Mouse (Mus musculus): ENCODE measurements around the gene Mmgt2.

DNA sequence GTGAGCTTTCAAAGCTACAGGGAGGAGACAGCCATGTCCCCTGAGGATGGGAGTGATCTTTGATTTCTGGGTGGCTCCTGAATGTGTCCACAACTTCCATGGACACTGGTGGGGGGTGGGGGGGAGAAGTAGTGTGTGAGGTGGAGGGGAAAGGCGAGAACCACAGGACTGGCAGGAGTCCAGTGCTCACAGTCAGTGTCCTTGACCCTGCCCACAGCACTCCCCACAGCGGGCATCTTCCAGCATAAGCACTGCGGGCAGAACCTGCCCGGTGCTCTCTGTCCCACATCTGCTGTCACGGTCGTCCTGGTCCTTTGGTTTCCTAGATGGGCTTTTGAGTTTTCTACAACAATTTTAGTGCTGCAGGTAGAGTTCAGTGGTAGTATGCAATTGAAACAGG, 10.7 kb upstream of the Mmgt2 start:
- TF ChIP-seq EP300 (IDR thresholded peaks at IDR 0.05) (no peak), CTCF (IDR thresholded peaks at IDR 0.05) (no peak)

Data from lung, postnatal 0 days (tissue).